8 mouse cellular contexts compared by ENCODE assay signal in the genomic region with DNA sequence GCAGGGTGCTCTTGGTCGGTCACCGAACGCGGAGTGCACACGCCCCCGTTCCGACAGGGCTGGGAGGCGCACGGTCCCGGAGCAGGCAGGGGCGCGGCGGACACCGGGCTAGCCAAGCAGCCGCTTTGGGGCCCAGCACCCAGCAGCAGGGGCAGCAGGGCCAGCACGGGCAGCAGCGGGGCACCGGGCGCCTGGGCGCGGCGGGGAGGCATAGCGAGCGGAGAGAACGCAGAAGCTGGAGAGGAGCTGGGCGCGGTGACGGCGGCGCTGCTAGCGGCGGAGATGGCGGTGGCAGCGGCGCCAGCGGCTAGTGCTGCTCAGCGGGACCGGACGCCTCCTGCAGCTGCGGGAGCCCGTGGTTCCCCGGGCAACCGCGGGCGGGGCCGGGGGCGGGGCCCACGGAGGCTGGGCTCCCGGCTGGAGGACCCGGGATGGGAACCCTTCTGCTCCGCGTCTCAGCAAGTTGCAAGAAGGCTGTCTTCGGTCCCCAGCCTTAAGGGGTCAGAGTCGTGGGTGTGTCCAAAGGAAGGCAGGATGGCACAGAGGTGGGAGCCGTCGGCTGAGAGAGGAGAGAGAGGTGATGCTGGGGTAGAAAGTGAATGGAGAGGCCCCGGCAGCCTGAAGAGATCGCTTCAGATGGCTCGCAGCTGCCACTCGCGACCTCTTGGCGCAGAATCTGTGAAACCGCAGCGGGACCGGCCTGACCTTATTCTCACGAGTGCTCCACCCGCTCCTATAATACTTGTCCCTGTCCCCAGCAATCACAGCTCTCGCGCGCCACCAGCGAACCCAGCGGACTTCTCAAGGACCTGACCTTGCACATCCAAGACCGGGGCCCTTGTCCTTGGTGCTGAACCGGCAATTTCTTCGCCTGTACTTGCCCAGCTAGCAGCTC. TPM values are rescaled to one million over a fixed set of nuclear protein-coding genes. Genes with fewer than 3 reads are reported as not detected.
DNase-seq lines count a peak whose midpoint lies in the region; ATAC-seq and TF ChIP-seq lines count a peak whose summit lies in the region.

A gene (minus strand): TSS at position 705 of the 895 bp plus-strand sequence.

- peak within 1 kb of the TSS; percentile 66 for H3K4me2 ChIP-seq in intestine, postnatal 0 days (replicated peaks; ENCODE audit: low read depth)

- peak within 1 kb of the TSS; percentile 35; the same call in 1 of the 2 replicates for H3K27ac ChIP-seq in embryonic facial prominence, embryonic 10.5 days (replicated peaks)
- H3K27ac ChIP-seq in intestine, postnatal 0 days (ENCODE audit: low read depth, low read length): no peak within 1 kb of the TSS
- H3K27ac ChIP-seq in midbrain, embryonic 10.5 days (replicated peaks): peak within 1 kb of the TSS; percentile 81

- no peaks in the 10 kb centered on the region for H3K9me3 ChIP-seq in embryonic facial prominence, embryonic 10.5 days
- H3K9me3 ChIP-seq in intestine, postnatal 0 days (ENCODE audit: control insufficient read depth): no peaks in the 10 kb centered on the region
- H3K9me3 ChIP-seq in midbrain, embryonic 10.5 days (replicated peaks): no peaks in the 10 kb centered on the region

- ATAC-seq in intestine, postnatal 0 days: peak; percentile 56
- no peak for ATAC-seq in erythroid progenitor cell, adult 5-6 weeks (replicated peaks; ENCODE audit: low FRiP score, poor library complexity, severe bottlenecking)

- H3K36me3 ChIP-seq in embryonic facial prominence, embryonic 10.5 days (replicated peaks): no peaks in the 10 kb centered on the region
- no peaks in the 10 kb centered on the region for H3K36me3 ChIP-seq in intestine, postnatal 0 days (ENCODE audit: control insufficient read depth, insufficient read depth)
- no peaks in the 10 kb centered on the region for H3K36me3 ChIP-seq in midbrain, embryonic 10.5 days

- intact Hi-C loops in left cerebral cortex, postnatal 4 days (cut with DNase I): loop anchor here (5.0 to 10.0 kb wide), 5 partner anchors 111 to 968 kb away; no protein-coding TSS in a partner anchor

- H3K4me3 ChIP-seq in embryonic facial prominence, embryonic 10.5 days: peak within 1 kb of the TSS; percentile 74
- peak within 1 kb of the TSS; percentile 38 for H3K4me3 ChIP-seq in intestine, postnatal 0 days (ENCODE audit: low read depth, low read length)
- H3K4me3 ChIP-seq in midbrain, embryonic 10.5 days: peak within 1 kb of the TSS; percentile 85

- TF ChIP-seq CTCF in intestine, postnatal 0 days (IDR thresholded peaks at IDR 0.05; ENCODE audit: low read depth): peak; percentile 57

- DNase-seq in adrenal gland, postnatal 25 days: peak; percentile 87
- peak; percentile 92 for DNase-seq in embryonic facial prominence, embryonic 10.5 days (ENCODE audit: low spot score)
- DNase-seq in heart, adult 11 months: peak; percentile 94
- peak; percentile 84 for DNase-seq in left cerebral cortex, postnatal 4 days
- DNase-seq in midbrain, embryonic 10.5 days (ENCODE audit: low spot score): peak; percentile 90
- peak; percentile 6 for DNase-seq in skeletal muscle tissue, adult 2 months (ENCODE audit: low read depth, low spot score)

- peaks cover 41% of the 10 kb centered on the region for H3K27me3 ChIP-seq in embryonic facial prominence, embryonic 10.5 days (replicated peaks; ENCODE audit: low read depth, poor library complexity, severe bottlenecking)
- peaks cover 23% of the 10 kb centered on the region for H3K27me3 ChIP-seq in intestine, postnatal 0 days (replicated peaks; ENCODE audit: control insufficient read depth, insufficient read depth, low read length)
- peaks cover 41% of the 10 kb centered on the region for H3K27me3 ChIP-seq in midbrain, embryonic 10.5 days (ENCODE audit: low read depth, poor library complexity, severe bottlenecking)

- no peak within 1 kb of the TSS for H3K9ac ChIP-seq in intestine, postnatal 0 days (ENCODE audit: low read depth, low read length)

- under 1% methylated on average over 75 of the region's 75 CpGs for WGBS in embryonic facial prominence, embryonic 10.5 days
- under 1% methylated on average over 69 of the region's 75 CpGs for WGBS in intestine, postnatal 0 days
- under 1% methylated on average over 73 of the region's 75 CpGs for WGBS in midbrain, embryonic 10.5 days

- peaks cover 18% of the 10 kb centered on the region for H3K4me1 ChIP-seq in embryonic facial prominence, embryonic 10.5 days
- no peaks in the 10 kb centered on the region for H3K4me1 ChIP-seq in intestine, postnatal 0 days (replicated peaks; ENCODE audit: control insufficient read depth, insufficient read depth, low read length)
- H3K4me1 ChIP-seq in midbrain, embryonic 10.5 days: peaks cover 24% of the 10 kb centered on the region

RNA-seq across cellular contexts. Expression of the gene that starts here (rescaled TPM):
- total RNA-seq in adrenal gland, postnatal 25 days (2021): 3.4 and 3.8 TPM in 2 replicates
- 3.4 and 3.6 TPM in 2 replicates for polyA plus RNA-seq in embryonic facial prominence, embryonic 10.5 days (2016; fragmentation: Nextera tagmentation; extraction: Ambion mirVana)
- 2.1 and 2.7 TPM in 2 replicates for polyA plus RNA-seq in intestine, postnatal 0 days (2015; fragmentation: Nextera tagmentation; extraction: Ambion mirVana)
- total RNA-seq in left cerebral cortex, postnatal 4 days (2021): 100 to 1,000 TPM; 280 to 333 TPM
- 10.6 and 18.8 TPM in 2 replicates for polyA plus RNA-seq in midbrain, embryonic 10.5 days (2016; fragmentation: Nextera tagmentation; extraction: Ambion mirVana)
- not detected in 2 replicates for total RNA-seq in erythroid progenitor cell, adult 5-6 weeks (2015; ENCODE audit: low replicate concordance)
- not detected in 2 replicates for total RNA-seq in erythroid progenitor cell, adult 5-6 weeks (2017; ENCODE audit: low replicate concordance)

Comparison
In these comparisons a context has a peak if more than half of its experiments do, and no peak if none do; other contexts are left out.
1. RNA of the gene that starts here (total RNA-seq): 280 to 333 TPM in left cerebral cortex, postnatal 4 days; 3.4 to 3.8 TPM in adrenal gland, postnatal 25 days and not detected in erythroid progenitor cell, adult 5-6 weeks; every median in the first group is over 10 times any median in the second.
2. DNase-seq: peak in every context shown above with its lines; median percentile 94 in heart, adult 11 months; 92 in embryonic facial prominence, embryonic 10.5 days; 90 in midbrain, embryonic 10.5 days; 87 in adrenal gland, postnatal 25 days; 84 in left cerebral cortex, postnatal 4 days; 6 in skeletal muscle tissue, adult 2 months.
3. Peak in every context shown above with its lines, with median percentiles within 50 percentile points of each other: H3K4me3 ChIP-seq.